Mouse (Mus musculus) kidney, adult 8-10 months (tissue): ENCODE measurements around the gene Acvrl1.

Source experiments
- DNase-seq, 2 experiments: peaks; one replicate each; pipeline ENCODE4 v3.0.0; 2022

Acvrl1 gene

GRCm38 (mm10) chr15:101172016-101172415, 43.7 kb downstream of the Acvrl1 start:
- DNase-seq, result no peak

GRCm38 (mm10) chr15:101173421-101174211, 45.3 kb downstream of the Acvrl1 start, which contains the start of gene Acvr1b:
Gene Acvr1b, plus strand, starts transcription at chr15:101174067.
- DNase-seq, result peak; percentile 89

- no peak for DNase-seq
Measured at GRCm38 (mm10) chr15:101174294-101175130, 46.2 kb downstream of the Acvrl1 start.

- DNase-seq, result no peak
Measured at GRCm38 (mm10) chr15:101175131-101175460, 46.8 kb downstream of the Acvrl1 start.

GRCm38 (mm10) chr15:101175613-101176283, 47.4 kb downstream of the Acvrl1 start:
- DNase-seq, result no peak

GRCm38 (mm10) chr15:101176284-101176680, 48.0 kb downstream of the Acvrl1 start:
- no peak for DNase-seq

GRCm38 (mm10) chr15:101176795-101177691, 48.7 kb downstream of the Acvrl1 start:
- DNase-seq, result no peak

GRCm38 (mm10) chr15:101180363-101181105, 52.2 kb downstream of the Acvrl1 start:
- DNase-seq, result peak in 1 of 2 experiments; percentile 9

- DNase-seq, result no peak
Measured at GRCm38 (mm10) chr15:101181106-101181466, 52.8 kb downstream of the Acvrl1 start.

GRCm38 (mm10) chr15:101181500-101181899, 53.2 kb downstream of the Acvrl1 start:
- peak in 1 of 2 experiments; percentile 33 for DNase-seq

GRCm38 (mm10) chr15:101182676-101183075, 54.4 kb downstream of the Acvrl1 start:
- DNase-seq, result no peak

- no peak for DNase-seq
Measured at GRCm38 (mm10) chr15:101184300-101184699, 56.0 kb downstream of the Acvrl1 start.

- no peak for DNase-seq
Measured at GRCm38 (mm10) chr15:101185549-101185948, 57.2 kb downstream of the Acvrl1 start.

- peak in 1 of 2 experiments; percentile 44 for DNase-seq
Measured at GRCm38 (mm10) chr15:101187907-101188306, 59.6 kb downstream of the Acvrl1 start.

- no peak for DNase-seq
Measured at GRCm38 (mm10) chr15:101189981-101190761, 61.8 kb downstream of the Acvrl1 start.

GRCm38 (mm10) chr15:101190762-101191150, 62.4 kb downstream of the Acvrl1 start:
- DNase-seq, result no peak

- DNase-seq, result no peak
Measured at GRCm38 (mm10) chr15:101191459-101192259, 63.3 kb downstream of the Acvrl1 start.

- DNase-seq, result no peak
Measured at GRCm38 (mm10) chr15:101192260-101192640, 63.9 kb downstream of the Acvrl1 start.

GRCm38 (mm10) chr15:101192651-101193050, 64.3 kb downstream of the Acvrl1 start:
- no peak for DNase-seq

- DNase-seq, result no peak
Measured at GRCm38 (mm10) chr15:101193971-101194370, 65.6 kb downstream of the Acvrl1 start.
